Mouse (Mus musculus): ENCODE results near the gene Magi1. TPM values are rescaled to one million over a fixed set of nuclear protein-coding genes. Genes with fewer than 3 reads are reported as not detected.

The Magi1 gene
- total and polyA plus RNA-seq, 2 experiments from 2014 or later = 23.0 to 36.9 TPM

- 90% methylated on average over 2 of the region's 2 CpGs for WGBS
- no peak overlapping the region for H3K9ac ChIP-seq (replicated peaks; ENCODE audit: low read length)
- H3K4me3 ChIP-seq (ENCODE audit: low read length) = no peak overlapping the region
- H3K36me3 ChIP-seq (ENCODE audit: insufficient read depth, low read length) = no peaks in the 10 kb centered on the region
- H3K9me3 ChIP-seq (ENCODE audit: low read length) = no peaks in the 10 kb centered on the region
- TF ChIP-seq CTCF (IDR thresholded peaks at IDR 0.05; ENCODE audit: low read depth) = no peak
- no peaks in the 10 kb centered on the region for H3K27me3 ChIP-seq (ENCODE audit: insufficient read depth, low read length)
- H3K27ac ChIP-seq = no peak overlapping the region
- H3K4me2 ChIP-seq (ENCODE audit: low read depth, low read length) = no peak overlapping the region
- DNase-seq (ENCODE audit: low spot score) (no peak), ATAC-seq (no peak)
- H3K4me1 ChIP-seq (ENCODE audit: insufficient read depth, low read length) = no peaks in the 10 kb centered on the region
Measured at GRCm38 (mm10) chr6:94236899-94237298, 46.8 kb downstream of the Magi1 start.

GRCm38 (mm10) chr6:94232243-94232785 lies 51.4 kb downstream of the Magi1 start:
- H3K9ac ChIP-seq (replicated peaks; ENCODE audit: low read length) = no peak overlapping the region
- H3K4me3 ChIP-seq (ENCODE audit: low read length) = no peak overlapping the region
- ATAC-seq = no peak
- no peak for TF ChIP-seq CTCF (IDR thresholded peaks at IDR 0.05; ENCODE audit: low read depth)
- no peaks in the 10 kb centered on the region for H3K36me3 ChIP-seq (ENCODE audit: insufficient read depth, low read length)
- peaks cover 4% of the 10 kb centered on the region; the same call in 1 of the 2 replicates for H3K4me1 ChIP-seq (ENCODE audit: insufficient read depth, low read length)
- no peaks in the 10 kb centered on the region for H3K27me3 ChIP-seq (ENCODE audit: insufficient read depth, low read length)
- no peak overlapping the region for H3K4me2 ChIP-seq (ENCODE audit: low read depth, low read length)
- DNase-seq (ENCODE audit: low spot score) = peak; percentile 31
- no peaks in the 10 kb centered on the region for H3K9me3 ChIP-seq (ENCODE audit: low read length)
- no peak overlapping the region for H3K27ac ChIP-seq
- 55% methylated on average over 3 of the region's 3 CpGs for whole genome bisulfite sequencing

DNA sequence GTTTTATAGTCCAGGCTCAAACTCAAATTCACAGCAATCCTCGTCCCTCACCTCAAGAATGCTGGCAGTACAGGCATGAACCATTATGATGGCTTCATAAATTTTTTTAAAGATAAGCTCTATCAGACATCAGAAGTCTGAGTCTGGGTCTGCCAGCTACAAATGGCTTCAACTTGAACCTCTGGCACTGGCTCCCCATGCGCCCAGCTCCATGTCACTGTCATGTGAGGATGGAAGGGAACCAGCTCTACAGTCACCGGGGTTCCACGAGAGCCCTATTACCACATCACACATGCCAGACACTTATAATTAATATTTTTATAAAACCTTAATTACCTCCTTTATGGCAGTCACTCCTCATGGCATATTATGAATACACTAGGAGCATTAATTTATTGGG lies 51.9 kb downstream of the Magi1 start:
- Histone ChIP-seq H3K4me3 (ENCODE audit: low read length) (no peak overlapping the region), H3K36me3 (ENCODE audit: insufficient read depth, low read length) (no peaks in the 10 kb centered on the region), H3K4me2 (ENCODE audit: low read depth, low read length) (no peak overlapping the region), H3K9me3 (ENCODE audit: low read length) (no peaks in the 10 kb centered on the region), H3K27me3 (ENCODE audit: insufficient read depth, low read length) (no peaks in the 10 kb centered on the region), H3K27ac (no peak overlapping the region), H3K9ac (replicated peaks; ENCODE audit: low read length) (no peak overlapping the region), H3K4me1 (ENCODE audit: insufficient read depth, low read length) (peaks cover 4% of the 10 kb centered on the region; the same call in 1 of the 2 replicates)
- DNase-seq (ENCODE audit: low spot score) (no peak), ATAC-seq (no peak)
- WGBS = 58% methylated on average over 4 of the region's 4 CpGs
- TF ChIP-seq CTCF (IDR thresholded peaks at IDR 0.05; ENCODE audit: low read depth) = no peak

DNA sequence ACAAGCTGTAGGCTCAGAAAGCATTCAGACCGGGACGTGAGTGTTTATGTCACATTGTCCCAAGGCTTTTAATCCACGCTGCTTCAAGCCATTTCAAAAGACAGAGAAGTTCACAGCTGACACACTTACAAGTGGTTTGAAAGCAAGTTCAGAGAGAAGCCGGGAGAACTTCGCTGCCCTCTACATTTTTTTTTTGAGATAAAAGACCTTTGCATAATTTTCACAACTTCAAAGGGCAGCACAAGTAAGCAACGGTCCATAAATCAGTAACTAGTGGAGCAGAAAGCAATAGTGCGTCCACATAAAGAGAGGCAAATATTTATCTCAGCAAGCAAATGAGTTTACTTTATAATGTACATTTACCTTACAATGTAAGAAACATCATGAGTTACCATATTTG lies 52.4 kb downstream of the Magi1 start:
- Histone ChIP-seq H3K9ac (replicated peaks; ENCODE audit: low read length) (no peak overlapping the region), H3K4me1 (ENCODE audit: insufficient read depth, low read length) (peaks cover 4% of the 10 kb centered on the region; the same call in 1 of the 2 replicates), H3K27me3 (ENCODE audit: insufficient read depth, low read length) (no peaks in the 10 kb centered on the region), H3K4me3 (ENCODE audit: low read length) (no peak overlapping the region), H3K27ac (no peak overlapping the region), H3K9me3 (ENCODE audit: low read length) (no peaks in the 10 kb centered on the region), H3K4me2 (ENCODE audit: low read depth, low read length) (no peak overlapping the region), H3K36me3 (ENCODE audit: insufficient read depth, low read length) (no peaks in the 10 kb centered on the region)
- DNase-seq (ENCODE audit: low spot score) (no peak), ATAC-seq (no peak)
- no peak for TF ChIP-seq CTCF (IDR thresholded peaks at IDR 0.05; ENCODE audit: low read depth)
- 23% methylated on average over 7 of the region's 7 CpGs for WGBS

GRCm38 (mm10) chr6:94230918-94231317 lies 52.8 kb downstream of the Magi1 start:
- no peaks in the 10 kb centered on the region for H3K27me3 ChIP-seq (ENCODE audit: insufficient read depth, low read length)
- no peak overlapping the region for H3K27ac ChIP-seq
- DNase-seq (ENCODE audit: low spot score) = no peak
- no peak overlapping the region for H3K4me3 ChIP-seq (ENCODE audit: low read length)
- H3K4me2 ChIP-seq (ENCODE audit: low read depth, low read length) = no peak overlapping the region
- no peaks in the 10 kb centered on the region for H3K9me3 ChIP-seq (ENCODE audit: low read length)
- H3K9ac ChIP-seq (replicated peaks; ENCODE audit: low read length) = no peak overlapping the region
- TF ChIP-seq CTCF (IDR thresholded peaks at IDR 0.05; ENCODE audit: low read depth) = no peak
- no peak for ATAC-seq
- H3K36me3 ChIP-seq (ENCODE audit: insufficient read depth, low read length) = no peaks in the 10 kb centered on the region
- 73% methylated on average over 3 of the region's 3 CpGs for WGBS
- peaks cover 4% of the 10 kb centered on the region; the same call in 1 of the 2 replicates for H3K4me1 ChIP-seq (ENCODE audit: insufficient read depth, low read length)

DNA sequence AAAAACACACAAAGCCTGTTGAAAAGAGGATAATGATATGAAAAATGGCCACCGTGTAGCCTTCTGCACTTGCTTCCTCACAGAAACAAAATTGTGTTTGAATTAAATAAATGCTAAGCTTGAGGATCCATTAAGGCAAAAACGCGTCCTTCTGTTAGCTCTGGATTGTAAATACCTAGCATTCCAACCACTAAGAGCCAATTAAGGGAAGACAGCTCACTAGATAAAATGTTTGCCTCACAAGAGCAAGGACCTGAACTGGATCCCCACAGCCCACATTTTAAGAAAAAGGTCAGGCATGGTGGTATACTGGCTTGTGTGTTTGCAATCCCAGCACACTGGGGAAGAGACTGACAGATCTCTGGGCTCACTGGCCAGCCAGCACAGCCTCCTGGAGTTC lies 53.6 kb downstream of the Magi1 start:
- TF ChIP-seq CTCF (IDR thresholded peaks at IDR 0.05; ENCODE audit: low read depth) = no peak
- Histone ChIP-seq H3K27me3 (ENCODE audit: insufficient read depth, low read length) (no peaks in the 10 kb centered on the region), H3K36me3 (ENCODE audit: insufficient read depth, low read length) (no peaks in the 10 kb centered on the region), H3K9me3 (ENCODE audit: low read length) (no peaks in the 10 kb centered on the region), H3K4me1 (ENCODE audit: insufficient read depth, low read length) (peaks cover 4% of the 10 kb centered on the region; the same call in 1 of the 2 replicates), H3K4me2 (ENCODE audit: low read depth, low read length) (no peak overlapping the region), H3K4me3 (ENCODE audit: low read length) (no peak overlapping the region), H3K27ac (no peak overlapping the region), H3K9ac (replicated peaks; ENCODE audit: low read length) (no peak overlapping the region)
- 73% methylated on average over 3 of the region's 3 CpGs for WGBS
- ATAC-seq = no peak
- no peak for DNase-seq (ENCODE audit: low spot score)

- H3K27me3 ChIP-seq (ENCODE audit: insufficient read depth, low read length) = no peaks in the 10 kb centered on the region
- DNase-seq (ENCODE audit: low spot score) = no peak
- TF ChIP-seq CTCF (IDR thresholded peaks at IDR 0.05; ENCODE audit: low read depth) = no peak
Measured at GRCm38 (mm10) chr6:94226262-94226661, 57.5 kb downstream of the Magi1 start.

More at GRCm38 (mm10) chr6:94226262-94226661, 57.5 kb downstream of the Magi1 start:
- no peak overlapping the region for H3K4me2 ChIP-seq (ENCODE audit: low read depth, low read length)
- peak; percentile 68; the same call in 1 of the 2 replicates for ATAC-seq
- peaks cover 3% of the 10 kb centered on the region; the same call in 1 of the 2 replicates for H3K4me1 ChIP-seq (ENCODE audit: insufficient read depth, low read length)
- no peak overlapping the region for H3K9ac ChIP-seq (replicated peaks; ENCODE audit: low read length)
- H3K36me3 ChIP-seq (ENCODE audit: insufficient read depth, low read length) = no peaks in the 10 kb centered on the region
- H3K9me3 ChIP-seq (ENCODE audit: low read length) = no peaks in the 10 kb centered on the region
- no peak overlapping the region for H3K4me3 ChIP-seq (ENCODE audit: low read length)
- no peak overlapping the region for H3K27ac ChIP-seq
- 74% methylated on average over 6 of the region's 6 CpGs for WGBS

Measured in hindbrain, postnatal 0 days (tissue).